Mouse (Mus musculus): ENCODE measurements around the gene Cdk5rap1. TPM values are rescaled to one million over a fixed set of nuclear protein-coding genes. Genes with fewer than 3 reads are reported as not detected.
"Not testable (repeated sequence)": the region's sequence is repeated elsewhere in the genome, so short reads cannot be mapped to it uniquely, and the experiment has no call there.

Gene Cdk5rap1
- polyA plus RNA-seq, 1 experiment from 2014 or later: 18.5 TPM

GRCm38 (mm10) chr2:154372151-154372829 is 520 bp downstream of the Cdk5rap1 start:
- H3K9ac ChIP-seq: peak overlapping the region; percentile 97
- no peaks in the 10 kb centered on the region for H3K27me3 ChIP-seq
- 0 out of 2 replicates have a peak, but pooled peaks cover 5% of the 10 kb centered on the region for H3K4me1 ChIP-seq
- no peaks in the 10 kb centered on the region for H3K9me3 ChIP-seq
- peak overlapping the region; percentile 72 for H3K4me2 ChIP-seq
- WGBS: under 1% methylated on average over 42 of the region's 42 CpGs
- H3K27ac ChIP-seq: peak overlapping the region; percentile 85
- H3K4me3 ChIP-seq: peak overlapping the region; percentile 81
- ATAC-seq (ENCODE audit: insufficient number of reproducible peaks, insufficient read depth, low FRiP score, low TSS enrichment, low read depth): peak; percentile 81
- H3K36me3 ChIP-seq: peaks cover 24% of the 10 kb centered on the region

GRCm38 (mm10) chr2:154367510-154367909 is 5.3 kb downstream of the Cdk5rap1 start:
- no peak overlapping the region for H3K27ac ChIP-seq
- H3K9me3 ChIP-seq: no peaks in the 10 kb centered on the region
- no peak overlapping the region for H3K9ac ChIP-seq
- H3K36me3 ChIP-seq: peaks cover 62% of the 10 kb centered on the region
- no peak overlapping the region for H3K4me2 ChIP-seq
- 98% methylated on average over 1 of the region's 1 CpGs for WGBS
- ATAC-seq (ENCODE audit: insufficient number of reproducible peaks, insufficient read depth, low FRiP score, low TSS enrichment, low read depth): no peak
- H3K27me3 ChIP-seq: no peaks in the 10 kb centered on the region
- H3K4me1 ChIP-seq: no peaks in the 10 kb centered on the region
- H3K4me3 ChIP-seq: no peak overlapping the region

- Histone ChIP-seq H3K4me2 (peak overlapping the region; percentile 50), H3K9ac (peak overlapping the region; percentile 58), H3K4me3 (peak overlapping the region; percentile 41), H3K27ac (0 out of 2 replicates have a peak overlapping the region, but pooled peaks have one; percentile 51), H3K36me3 (peaks cover 35% of the 10 kb centered on the region)
- not testable (repeated sequence) for H3K27me3 ChIP-seq; H3K9me3 ChIP-seq; ATAC-seq (ENCODE audit: insufficient number of reproducible peaks, insufficient read depth, low FRiP score, low TSS enrichment, low read depth); H3K4me1 ChIP-seq
- WGBS: 69% methylated on average over 16 of the region's 19 CpGs
Measured at GRCm38 (mm10) chr2:154354000-154354425, 18.8 kb downstream of the Cdk5rap1 start.

- H3K4me2 ChIP-seq: no peak overlapping the region
- no peak overlapping the region for H3K9ac ChIP-seq
- WGBS: 85% methylated on average over 3 of the region's 3 CpGs
- H3K4me1 ChIP-seq: no peaks in the 10 kb centered on the region
- ATAC-seq (ENCODE audit: insufficient number of reproducible peaks, insufficient read depth, low FRiP score, low TSS enrichment, low read depth): no peak
- no peaks in the 10 kb centered on the region for H3K9me3 ChIP-seq
- peaks cover 71% of the 10 kb centered on the region for H3K36me3 ChIP-seq
- H3K27me3 ChIP-seq: no peaks in the 10 kb centered on the region
- no peak overlapping the region for H3K4me3 ChIP-seq
- no peak overlapping the region for H3K27ac ChIP-seq
Measured at GRCm38 (mm10) chr2:154348152-154348551, 24.7 kb downstream of the Cdk5rap1 start.

- Histone ChIP-seq H3K36me3 (peaks cover 46% of the 10 kb centered on the region), H3K27me3 (no peaks in the 10 kb centered on the region), H3K4me2 (no peak overlapping the region), H3K9ac (no peak overlapping the region), H3K4me3 (no peak overlapping the region), H3K4me1 (no peaks in the 10 kb centered on the region), H3K27ac (no peak overlapping the region), H3K9me3 (no peaks in the 10 kb centered on the region)
- WGBS: 62% methylated on average over 2 of the region's 2 CpGs
- ATAC-seq (ENCODE audit: insufficient number of reproducible peaks, insufficient read depth, low FRiP score, low TSS enrichment, low read depth): no peak
Measured at GRCm38 (mm10) chr2:154339356-154339755, 33.5 kb downstream of the Cdk5rap1 start.

GRCm38 (mm10) chr2:154338161-154338560 is 34.6 kb downstream of the Cdk5rap1 start:
- Histone ChIP-seq H3K4me2 (no peak overlapping the region), H3K9me3 (no peaks in the 10 kb centered on the region), H3K4me3 (no peak overlapping the region), H3K4me1 (no peaks in the 10 kb centered on the region), H3K9ac (no peak overlapping the region), H3K27me3 (no peaks in the 10 kb centered on the region), H3K27ac (no peak overlapping the region), H3K36me3 (peaks cover 44% of the 10 kb centered on the region)
- WGBS: 67% methylated on average over 1 of the region's 1 CpGs
- no peak for ATAC-seq (ENCODE audit: insufficient number of reproducible peaks, insufficient read depth, low FRiP score, low TSS enrichment, low read depth)

- Histone ChIP-seq H3K4me1 (no peaks in the 10 kb centered on the region), H3K27ac (no peak overlapping the region)
- WGBS: 88% methylated on average over 4 of the region's 4 CpGs
Measured at GRCm38 (mm10) chr2:154335572-154335971, 37.2 kb downstream of the Cdk5rap1 start.

GRCm38 (mm10) chr2:154326852-154327251 is 46.0 kb downstream of the Cdk5rap1 start:
- ATAC-seq (ENCODE audit: insufficient number of reproducible peaks, insufficient read depth, low FRiP score, low TSS enrichment, low read depth): no peak
- no peaks in the 10 kb centered on the region for H3K4me1 ChIP-seq

More at GRCm38 (mm10) chr2:154335572-154335971, 37.2 kb downstream of the Cdk5rap1 start:
- no peak for ATAC-seq (ENCODE audit: insufficient number of reproducible peaks, insufficient read depth, low FRiP score, low TSS enrichment, low read depth)
- Histone ChIP-seq H3K9ac (no peak overlapping the region), H3K4me2 (no peak overlapping the region), H3K4me3 (no peak overlapping the region), H3K36me3 (peaks cover 23% of the 10 kb centered on the region), H3K27me3 (no peaks in the 10 kb centered on the region), H3K9me3 (no peaks in the 10 kb centered on the region)

GRCm38 (mm10) chr2:154313771-154314170 is 59.0 kb downstream of the Cdk5rap1 start:
- H3K4me3 ChIP-seq; H3K36me3 ChIP-seq; H3K9me3 ChIP-seq; H3K27me3 ChIP-seq; H3K4me1 ChIP-seq; H3K27ac ChIP-seq; ATAC-seq (ENCODE audit: insufficient number of reproducible peaks, insufficient read depth, low FRiP score, low TSS enrichment, low read depth); H3K9ac ChIP-seq; H3K4me2 ChIP-seq: not testable (repeated sequence)
- WGBS: 80% methylated on average over 5 of the region's 5 CpGs

More at GRCm38 (mm10) chr2:154326852-154327251, 46.0 kb downstream of the Cdk5rap1 start:
- no peaks in the 10 kb centered on the region for H3K27me3 ChIP-seq
- no peaks in the 10 kb centered on the region for H3K9me3 ChIP-seq
- H3K27ac ChIP-seq: no peak overlapping the region
- H3K4me2 ChIP-seq: no peak overlapping the region
- H3K9ac ChIP-seq: no peak overlapping the region
- H3K36me3 ChIP-seq: no peaks in the 10 kb centered on the region
- WGBS: 84% methylated on average over 3 of the region's 3 CpGs
- no peak overlapping the region for H3K4me3 ChIP-seq

GRCm38 (mm10) chr2:154306927-154307326 is 65.9 kb downstream of the Cdk5rap1 start, which contains the start of gene Bpifb9b:
Gene Bpifb9b, plus strand, starts transcription at chr2:154307227.
- not testable (repeated sequence) for H3K27ac ChIP-seq; H3K4me2 ChIP-seq; H3K27me3 ChIP-seq; H3K9ac ChIP-seq; H3K4me3 ChIP-seq; H3K4me1 ChIP-seq; H3K9me3 ChIP-seq; ATAC-seq (ENCODE audit: insufficient number of reproducible peaks, insufficient read depth, low FRiP score, low TSS enrichment, low read depth); H3K36me3 ChIP-seq
- 77% methylated on average over 4 of the region's 4 CpGs for WGBS

- 78% methylated on average over 1 of the region's 3 CpGs for WGBS
- H3K36me3 ChIP-seq: not testable (repeated sequence)
Measured at GRCm38 (mm10) chr2:154304604-154305003, 68.2 kb downstream of the Cdk5rap1 start.

GRCm38 (mm10) chr2:154301763-154302162 is 71.0 kb downstream of the Cdk5rap1 start:
- no peak overlapping the region for H3K27ac ChIP-seq
- H3K36me3 ChIP-seq: no peaks in the 10 kb centered on the region
- H3K9me3 ChIP-seq: no peaks in the 10 kb centered on the region
- no peak overlapping the region for H3K9ac ChIP-seq
- H3K4me2 ChIP-seq: no peak overlapping the region
- H3K4me1 ChIP-seq: no peaks in the 10 kb centered on the region
- WGBS: 73% methylated on average over 3 of the region's 3 CpGs
- H3K27me3 ChIP-seq: no peaks in the 10 kb centered on the region
- H3K4me3 ChIP-seq: no peak overlapping the region
- no peak for ATAC-seq (ENCODE audit: insufficient number of reproducible peaks, insufficient read depth, low FRiP score, low TSS enrichment, low read depth)

More at GRCm38 (mm10) chr2:154304604-154305003, 68.2 kb downstream of the Cdk5rap1 start:
- H3K27ac ChIP-seq; H3K9ac ChIP-seq; ATAC-seq (ENCODE audit: insufficient number of reproducible peaks, insufficient read depth, low FRiP score, low TSS enrichment, low read depth); H3K9me3 ChIP-seq; H3K27me3 ChIP-seq; H3K4me1 ChIP-seq; H3K4me3 ChIP-seq; H3K4me2 ChIP-seq: not testable (repeated sequence)

Measured in embryonic facial prominence, embryonic 13.5 days (tissue).